Comparison of ENCODE assay signal across 26 mouse cellular contexts in the genomic region with DNA sequence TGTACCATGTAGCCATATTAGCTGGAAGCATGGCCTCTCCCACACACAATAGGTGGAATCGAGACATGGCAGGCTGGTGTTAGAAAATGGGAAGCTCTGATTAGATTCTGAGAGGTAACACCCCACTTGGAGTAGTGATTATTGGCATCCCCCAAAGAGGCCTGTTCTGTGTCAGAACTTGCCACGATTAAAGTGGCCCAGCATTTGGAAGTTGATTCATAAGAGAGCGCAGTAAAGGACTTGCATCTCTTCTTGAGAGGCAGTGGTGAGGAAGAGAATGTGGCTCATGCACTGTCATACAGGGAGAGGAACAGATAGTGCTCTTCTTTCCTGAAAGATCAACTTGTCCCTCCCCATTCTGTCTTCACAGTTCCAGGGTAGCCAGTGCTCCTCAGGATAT. TPM values are rescaled to one million over a fixed set of nuclear protein-coding genes. Genes with fewer than 3 reads are reported as not detected.
"Had no signal": no experiment of that assay in that cellular context is flagged by ENCODE, and none has a peak within 500 bp of the region (broad histone marks: within the 10 kb centered on the region; RNA-seq: fewer than 3 reads in every experiment).

No protein-coding gene starts in this region.

- H3K36me3 ChIP-seq: heart, embryonic 12.5 days; intestine, embryonic 15.5 days; liver, embryonic 13.5 days had no signal

- H3K27me3 ChIP-seq: heart, embryonic 12.5 days; intestine, embryonic 15.5 days; liver, embryonic 13.5 days had no signal

- H3K4me2 ChIP-seq: heart, embryonic 12.5 days; hindbrain, embryonic 14.5 days; intestine, embryonic 15.5 days; liver, embryonic 11.5 days; liver, embryonic 13.5 days had no signal

- H3K4me3 ChIP-seq: gastrocnemius, adult 2 months; heart, embryonic 12.5 days; intestine, embryonic 15.5 days; layer of hippocampus, adult 2 months; left cerebral cortex, adult 2 months; liver, embryonic 13.5 days had no signal

- DNase-seq: gastrocnemius, adult 2 months; gastrocnemius, postnatal 10 days; gastrocnemius, postnatal 25 days; heart, adult 18-20 months; heart, postnatal 10 days; heart, postnatal 4 days; kidney, adult 18-20 months; kidney, adult 8-10 months; kidney, postnatal 10 days; kidney, postnatal 25 days; kidney, postnatal 4 days; liver; liver, embryonic 13.5 days had no signal

- H3K9ac ChIP-seq: heart, embryonic 12.5 days; hindbrain, embryonic 14.5 days; intestine, embryonic 15.5 days; liver, embryonic 13.5 days had no signal

- ATAC-seq: hindbrain, embryonic 16.5 days; inflammation-experienced regulatory T-cells, adult 6 months; intestine, embryonic 15.5 days; intestine, postnatal 0 days had no signal

- H3K9me3 ChIP-seq: intestine, embryonic 15.5 days; liver, embryonic 13.5 days had no signal

- H3K27ac ChIP-seq: intestine, embryonic 15.5 days; layer of hippocampus, adult 2 months; left cerebral cortex, adult 2 months; liver, embryonic 13.5 days had no signal

- H3K4me1 ChIP-seq: liver, embryonic 13.5 days had no signal

RNA-seq across cellular contexts. Expression of gene Cdrt4, which starts 34.1 kb away (rescaled TPM):
- polyA plus RNA-seq: heart, embryonic 12.5 days; heart, embryonic 14.5 days; hindbrain, embryonic 11.5 days; hindbrain, embryonic 14.5 days; inflammation-experienced regulatory T-cells, adult 6 months; intestine, embryonic 15.5 days; intestine, postnatal 0 days; kidney, embryonic 14.5 days; kidney, embryonic 16.5 days; liver, embryonic 11.5 days; liver, embryonic 13.5 days had no signal
